Mouse (Mus musculus) heart, adult 9 months (tissue): ENCODE measurements around the gene Smad9.

ENCODE experiments used
- DNase-seq, 2 experiments: peaks; one replicate each; pipeline ENCODE4 v3.0.0; 2022; ENCODE audit warnings: low spot score in 2 of 2

Gene Smad9

DNA sequence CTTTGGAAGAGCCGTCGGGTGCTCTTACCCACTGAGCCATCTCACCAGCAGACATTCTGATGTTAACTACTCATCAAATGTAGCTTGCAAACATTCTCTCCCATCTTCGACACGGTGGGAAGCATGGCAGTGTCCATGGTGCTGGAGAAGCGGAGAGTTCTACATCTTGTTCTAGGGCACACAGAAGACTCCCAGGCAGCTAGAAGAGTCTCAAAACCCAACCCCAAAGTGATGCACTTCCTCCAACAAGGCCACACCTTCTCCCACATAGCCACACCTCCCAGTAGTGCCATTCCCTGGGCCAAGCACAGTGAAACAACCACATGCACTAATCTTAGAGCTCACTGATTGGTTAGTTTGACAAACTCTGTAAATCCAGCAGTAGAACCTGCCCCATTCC is 53.7 kb downstream of the Smad9 start:
- no peak for DNase-seq

- DNase-seq: no peak
Observed at GRCm38 (mm10) chr3:54811616-54812015, 56.2 kb downstream of the Smad9 start.

GRCm38 (mm10) chr3:54813418-54813988 is 58.1 kb downstream of the Smad9 start:
- no peak for DNase-seq

DNA sequence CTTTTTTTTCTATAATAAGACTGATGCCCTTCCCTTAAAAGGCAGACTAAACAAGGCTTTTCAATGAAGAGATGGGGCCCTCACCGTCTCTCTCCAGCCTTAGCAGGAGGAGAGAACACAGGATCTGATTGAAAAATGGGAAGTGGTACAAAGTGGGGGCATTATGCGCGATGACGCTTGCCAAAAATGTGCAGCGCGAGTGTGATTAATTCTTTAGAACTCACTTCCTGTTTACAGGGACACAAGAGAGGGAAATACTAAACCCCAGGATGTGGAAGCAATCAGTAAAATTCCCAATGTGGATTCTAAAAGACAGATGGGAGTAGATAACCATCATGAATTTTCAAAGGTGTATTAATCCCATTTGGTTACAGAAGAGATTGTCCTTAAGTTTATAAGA is 59.2 kb downstream of the Smad9 start:
- DNase-seq: no peak

GRCm38 (mm10) chr3:54815292-54815691 is 59.9 kb downstream of the Smad9 start:
- DNase-seq: peak in 1 of 2 experiments; percentile 15

DNA sequence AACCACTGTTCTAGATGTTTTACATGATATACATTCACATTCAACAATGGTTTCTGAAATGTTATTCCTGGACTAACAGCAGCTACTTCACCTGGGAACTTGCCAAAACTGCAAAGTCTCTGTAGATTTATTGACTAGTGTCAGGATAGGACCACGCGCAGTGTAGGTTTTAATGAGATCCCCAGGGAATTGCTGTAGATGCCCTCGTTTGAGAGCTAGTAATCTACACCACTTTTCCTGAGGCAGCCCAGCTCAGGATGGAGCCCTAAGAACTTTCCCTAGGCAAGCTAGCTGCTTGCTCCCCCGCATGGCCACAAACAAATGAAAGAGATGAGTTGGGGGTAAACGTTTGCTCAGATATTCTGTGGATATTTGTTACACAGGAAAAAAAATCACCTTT is 67.1 kb downstream of the Smad9 start:
- DNase-seq: no peak

- no peak for DNase-seq
Observed at GRCm38 (mm10) chr3:54832491-54832890, 77.1 kb downstream of the Smad9 start.

- DNase-seq: no peak
Observed at GRCm38 (mm10) chr3:54835421-54835820, 80.0 kb downstream of the Smad9 start.
